Mouse (Mus musculus) heart, embryonic 14.5 days (tissue): Measurements from ENCODE around the gene Ttpal. TPM values are rescaled to one million over a fixed set of nuclear protein-coding genes. Genes with fewer than 3 reads are reported as not detected.

Experiments
- ATAC-seq: fragments of 200-750 bp; cut with Nextera tagmentation; 2 replicates; pipeline ENCODE4 v1.8.0; 2017; ENCODE audit warnings: low read depth, moderate TSS enrichment; ENCODE audit not compliant: insufficient number of reproducible peaks, insufficient read depth, low FRiP score
- H3K27ac ChIP-seq, 2 experiments: fragments of 200-500 bp in 1 of 2; fragments of 300-500 bp in 1 of 2; sonication (generic) in 1 of 2; replicated peaks in 1 of 2; 2 replicates each; pipeline ENCODE4 v1.5.1; 2012 to 2014; ENCODE audit warnings: low read depth in 2 of 2, low read length in 2 of 2, control low read depth in 1 of 2, mild to moderate bottlenecking in 1 of 2, mixed read lengths in 1 of 2; ENCODE audit not compliant: control insufficient read depth in 1 of 2, insufficient read depth in 1 of 2
- H3K27me3 ChIP-seq: fragments of 300-500 bp; sonication (generic); 2 replicates; pipeline ENCODE4 v1.6.1; 2014; ENCODE audit warnings: mild to moderate bottlenecking, low read length, control low read depth; ENCODE audit not compliant: control insufficient read depth, insufficient read depth
- H3K36me3 ChIP-seq: fragments of 300-500 bp; sonication (generic); 2 replicates; pipeline ENCODE4 v1.6.1; 2014; ENCODE audit warnings: mild to moderate bottlenecking, control low read depth, low read length, mixed read lengths; ENCODE audit not compliant: control insufficient read depth, insufficient read depth
- H3K4me1 ChIP-seq, 2 experiments: fragments of 200-500 bp in 1 of 2; fragments of 300-500 bp in 1 of 2; sonication (generic) in 1 of 2; 2 replicates each; pipeline ENCODE4 v1.6.1; 2012 to 2014; ENCODE audit warnings: low read length in 2 of 2, control low read depth in 1 of 2, mixed read lengths in 1 of 2; ENCODE audit not compliant: control insufficient read depth in 2 of 2, insufficient read depth in 2 of 2
- H3K4me2 ChIP-seq: fragments of 300-500 bp; sonication (generic); 2 replicates; pipeline ENCODE4 v1.6.1; 2014; ENCODE audit warnings: mild to moderate bottlenecking, low read length
- H3K4me3 ChIP-seq, 2 experiments: fragments of 200-500 bp in 1 of 2; fragments of 300-500 bp in 1 of 2; sonication (generic) in 1 of 2; 2 replicates each; pipeline ENCODE4 v1.5.1; 2012 to 2014; ENCODE audit warnings: low read length in 2 of 2, mild to moderate bottlenecking in 2 of 2, control low read depth in 1 of 2, low read depth in 1 of 2, moderate library complexity in 1 of 2; ENCODE audit not compliant: control insufficient read depth in 1 of 2, insufficient read depth in 1 of 2
- H3K9ac ChIP-seq: fragments of 300-500 bp; sonication (generic); 2 replicates; pipeline ENCODE4 v1.6.1; 2014; ENCODE audit warnings: mild to moderate bottlenecking, low read length
- H3K9me3 ChIP-seq: fragments of 300-500 bp; sonication (generic); 2 replicates; pipeline ENCODE4 v1.6.1; 2016; ENCODE audit warnings: low read length, control low read depth; ENCODE audit not compliant: control insufficient read depth
- WGBS: fragments of 180-500 bp; shearing (Covaris S2); extraction: QIAGEN DNeasy Blood & Tissue Kit; methylation state at CpG from one replicate; pipeline ENCODE4 v1.1.7; 2014; 5-methylcytosine and 5-hydroxymethylcytosine counted together
- polyA plus RNA-seq: library from polyadenylated mRNA; unstranded; fragments of >200 nt; fragmentation: Nextera tagmentation; extraction: Ambion mirVana; gene quantifications from 2 replicates; pipeline ENCODE4 v1.2.1, GENCODE M21; 2014

Gene Ttpal
- polyA plus RNA-seq, 1 experiment from 2014 or later = 24.2 TPM

GRCm38 (mm10) chr2:163663930-163664329 lies 61.8 kb downstream of the Ttpal start:
- ATAC-seq = no peak
- Histone ChIP-seq H3K4me1 (peaks cover 19 to 58% of the 10 kb centered on the region in 2 experiments), H3K9ac (no peak overlapping the region), H3K27me3 (no peaks in the 10 kb centered on the region), H3K9me3 (no peaks in the 10 kb centered on the region), H3K27ac (peak overlapping the region in 1 of 2 experiments; percentile 28; a peak in 1 of 4 replicates), H3K4me3 (no peak overlapping the region), H3K36me3 (peaks cover 7% of the 10 kb centered on the region; the same call in 1 of the 2 replicates), H3K4me2 (no peak overlapping the region)
- 49% methylated on average over 3 of the region's 3 CpGs for WGBS

- Histone ChIP-seq H3K4me3 (no peak overlapping the region), H3K27ac (no peak overlapping the region), H3K9me3 (no peaks in the 10 kb centered on the region), H3K27me3 (no peaks in the 10 kb centered on the region), H3K4me2 (no peak overlapping the region), H3K4me1 (peaks cover 9 to 44% of the 10 kb centered on the region in 2 experiments), H3K9ac (no peak overlapping the region), H3K36me3 (peaks cover 7% of the 10 kb centered on the region; the same call in 1 of the 2 replicates)
- no peak for ATAC-seq
- WGBS = 87% methylated on average over 1 of the region's 1 CpGs
Observed at GRCm38 (mm10) chr2:163667045-163667444, 64.9 kb downstream of the Ttpal start.

Other genes with a start within 250 kb of the Ttpal start
- gene Jph2, start 204.3 kb upstream of the Ttpal start, polyA plus RNA-seq = 25.5 and 29.4 TPM in 2 replicates
- gene Oser1, start 177.6 kb upstream of the Ttpal start, polyA plus RNA-seq = 52.6 and 56.8 TPM in 2 replicates
- gene Gdap1l1, start 163.8 kb upstream of the Ttpal start, polyA plus RNA-seq = 0.39 and 0.54 TPM in 2 replicates
- gene Fitm2, start 129.7 kb upstream of the Ttpal start, polyA plus RNA-seq = 13.8 and 14.0 TPM in 2 replicates
- not detected in 2 replicates for gene R3hdml, start 110.0 kb upstream of the Ttpal start, polyA plus RNA-seq
- gene Hnf4a, start 95.5 kb upstream of the Ttpal start, polyA plus RNA-seq = not detected in 2 replicates
- gene Serinc3, start 42.8 kb downstream of the Ttpal start, polyA plus RNA-seq = 76.5 and 79.0 TPM in 2 replicates
- gene Pkig, start 56.1 kb downstream of the Ttpal start, polyA plus RNA-seq = 324 and 359 TPM in 2 replicates
- 2.3 and 4.0 TPM in 2 replicates for gene Ada, start 147.9 kb downstream of the Ttpal start, polyA plus RNA-seq
- 0.34 and 0.57 TPM in 2 replicates for gene Ccn5, start 218.5 kb downstream of the Ttpal start, polyA plus RNA-seq